Mouse (Mus musculus) left cerebral cortex, postnatal 14 days (tissue): ENCODE measurements around the gene Gpatch3. TPM values are rescaled to one million over a fixed set of nuclear protein-coding genes. Genes with fewer than 3 reads are reported as not detected.

ENCODE experiments used
- DNase-seq, 2 experiments: peaks; one replicate each; pipeline ENCODE4 v3.0.0; 2021 to 2022; ENCODE audit warnings: low spot score in 2 of 2, mixed read lengths in 1 of 2
- intact Hi-C: fragments of 180-260 bp; cut with DNase I; formaldehyde crosslinking; loops from one replicate; pipeline ENCODE4 v1.15.1; 2025
- total RNA-seq, 2 experiments: library from RNA; stranded (reverse); gene quantifications; 2 replicates each; pipeline ENCODE4 v1.2.3; 2021

Gene Gpatch3
- total RNA-seq, 2 experiments from 2014 or later = 9.2 to 9.6 TPM

- DNase-seq = no peak
- intact Hi-C loops = no loop called here
Observed at GRCm38 (mm10) chr4:133613867-133614266, 39.3 kb downstream of the Gpatch3 start.

DNA sequence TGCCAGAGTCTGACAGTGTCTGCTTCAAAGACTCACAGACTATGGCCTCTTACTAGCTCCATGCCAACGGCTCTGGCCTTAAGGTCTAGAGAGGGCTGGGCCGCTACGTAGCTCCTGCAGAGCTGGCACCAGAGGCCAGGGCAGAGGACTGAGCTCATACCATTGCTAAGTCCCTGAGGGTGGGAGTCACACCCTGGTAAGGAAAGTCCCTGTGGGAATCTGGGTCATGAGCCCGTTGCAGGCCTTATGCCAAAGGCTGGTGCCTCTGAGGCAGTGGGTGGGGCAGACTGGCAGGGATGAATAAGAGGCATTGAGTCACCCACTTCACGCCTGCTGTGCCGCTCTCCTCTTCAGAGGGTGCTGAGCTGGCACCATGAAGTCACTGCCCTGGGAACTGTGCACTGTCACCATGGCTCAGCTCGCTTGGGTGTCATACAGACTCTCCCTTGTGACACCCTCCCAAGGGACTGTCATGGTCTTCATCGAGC is 39.8 kb downstream of the Gpatch3 start:
- peak; percentile 61 to 75 for DNase-seq
- intact Hi-C loops = no loop called here

GRCm38 (mm10) chr4:133615416-133615815 is 40.9 kb downstream of the Gpatch3 start:
- DNase-seq = no peak
- intact Hi-C loops = no loop called here

DNA sequence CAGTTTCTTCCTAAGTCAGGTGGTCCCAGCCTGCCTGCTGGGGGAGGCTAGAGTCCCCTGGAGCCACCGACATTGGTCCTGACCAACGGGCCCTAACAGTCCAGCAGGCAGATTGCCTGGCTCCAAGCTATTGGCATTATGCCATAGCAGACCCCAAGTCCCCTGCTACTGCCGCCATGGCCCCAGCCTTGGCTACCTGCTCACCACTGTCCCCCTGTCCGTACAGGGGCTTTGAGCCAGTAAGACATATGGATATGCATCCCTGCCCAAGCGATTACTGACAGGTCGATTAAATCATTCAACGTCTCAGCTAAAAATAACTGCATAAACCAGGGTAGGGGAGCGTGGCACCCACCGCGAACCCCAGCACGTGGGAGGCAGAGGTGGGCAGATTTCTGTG is 43.4 kb downstream of the Gpatch3 start:
- intact Hi-C loops = no loop called here
- no peak for DNase-seq

GRCm38 (mm10) chr4:133619473-133620136 is 45.1 kb downstream of the Gpatch3 start:
- intact Hi-C loops = no loop called here
- no peak for DNase-seq

DNA sequence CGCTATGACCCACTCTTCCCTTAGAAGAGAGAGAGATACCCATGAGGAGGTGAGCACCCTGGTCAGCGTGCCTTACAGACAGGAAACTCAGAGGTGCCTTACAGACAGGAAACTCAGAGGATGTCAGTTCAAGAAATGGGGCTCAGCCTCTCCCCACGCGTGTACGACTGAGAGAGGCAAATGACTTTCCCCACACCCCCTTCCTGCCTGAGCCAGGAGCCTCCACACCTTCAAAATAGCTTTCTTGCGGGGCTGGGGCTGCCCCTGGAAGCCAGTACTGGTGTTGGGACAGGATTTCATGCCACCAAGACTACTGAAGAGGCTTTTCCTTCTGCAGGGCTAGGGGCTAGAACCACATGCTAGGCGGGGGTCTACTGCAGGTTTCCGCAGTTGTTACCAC is 46.1 kb downstream of the Gpatch3 start:
- intact Hi-C loops = no loop called here
- DNase-seq = no peak

DNA sequence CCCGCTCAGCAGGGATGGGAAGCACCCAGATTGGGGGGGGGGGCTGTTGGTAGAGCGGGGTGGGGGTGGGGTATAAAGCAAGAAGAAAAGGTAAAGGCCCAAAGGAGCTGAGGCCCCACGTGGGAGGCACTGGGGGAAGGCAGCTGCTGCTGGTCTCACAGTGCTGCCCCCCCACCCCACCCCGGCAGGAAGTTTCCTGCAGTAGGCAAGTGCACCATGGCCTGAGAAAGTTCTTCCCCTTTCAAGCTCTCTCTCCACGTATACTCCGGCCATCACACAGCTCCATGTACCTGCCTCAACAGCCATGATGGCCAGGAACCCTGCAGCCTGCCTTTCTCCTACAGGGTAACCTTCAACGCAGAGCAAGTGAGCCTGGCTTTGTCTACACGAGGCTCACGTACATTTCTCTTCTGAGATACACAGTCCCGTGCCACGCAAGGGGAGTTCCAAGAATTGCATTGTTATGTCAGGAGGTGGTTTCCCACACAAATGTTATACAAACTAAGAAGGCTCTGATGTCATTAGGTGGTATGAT is 47.7 kb downstream of the Gpatch3 start:
- no peak for DNase-seq
- intact Hi-C loops = no loop called here

- intact Hi-C loops = no loop called here
- no peak for DNase-seq
Observed at GRCm38 (mm10) chr4:133624830-133625229, 50.3 kb downstream of the Gpatch3 start.

DNA sequence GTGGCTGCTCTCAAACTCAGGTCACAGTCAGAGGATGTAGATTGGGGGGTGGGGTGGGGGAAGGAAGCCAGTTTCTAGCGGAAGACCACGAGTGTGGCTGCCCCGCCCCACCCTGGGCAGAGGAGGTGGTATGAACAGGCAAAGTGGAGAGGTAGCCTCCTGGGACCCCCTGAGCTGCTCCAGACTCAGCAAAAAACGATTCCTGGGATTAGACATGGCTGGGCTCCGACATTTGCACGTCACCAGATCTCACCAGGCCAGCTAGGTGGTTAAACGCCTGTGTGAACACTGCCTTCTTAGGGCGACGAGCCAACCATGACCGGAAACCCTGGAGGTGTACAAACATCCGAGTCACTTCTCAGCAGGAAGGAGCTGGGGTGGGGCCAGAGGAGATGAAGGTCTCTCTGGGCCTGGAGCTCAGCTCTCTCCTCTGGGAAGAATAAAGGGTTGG is 51.1 kb downstream of the Gpatch3 start:
- intact Hi-C loops = no loop called here
- no peak for DNase-seq

DNA sequence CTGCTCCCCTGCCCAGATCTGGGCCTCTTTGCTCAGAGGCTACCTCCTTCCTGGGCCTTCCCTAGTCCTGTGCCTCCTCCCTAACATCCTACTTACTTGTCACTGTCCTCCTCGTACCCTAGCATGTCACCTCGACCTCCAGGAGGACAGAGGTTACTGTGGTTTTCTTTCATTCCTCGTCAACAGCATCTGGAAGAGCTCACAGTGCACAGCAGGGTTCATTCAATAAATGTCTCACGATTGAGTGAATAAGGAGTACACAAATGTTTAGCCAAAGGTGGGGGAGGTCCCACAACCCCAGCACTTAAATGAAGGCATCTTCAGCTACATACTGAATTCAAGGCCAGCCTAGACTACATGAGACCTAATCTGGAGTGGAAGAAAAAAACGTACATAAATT is 51.7 kb downstream of the Gpatch3 start:
- intact Hi-C loops = no loop called here
- no peak for DNase-seq

DNA sequence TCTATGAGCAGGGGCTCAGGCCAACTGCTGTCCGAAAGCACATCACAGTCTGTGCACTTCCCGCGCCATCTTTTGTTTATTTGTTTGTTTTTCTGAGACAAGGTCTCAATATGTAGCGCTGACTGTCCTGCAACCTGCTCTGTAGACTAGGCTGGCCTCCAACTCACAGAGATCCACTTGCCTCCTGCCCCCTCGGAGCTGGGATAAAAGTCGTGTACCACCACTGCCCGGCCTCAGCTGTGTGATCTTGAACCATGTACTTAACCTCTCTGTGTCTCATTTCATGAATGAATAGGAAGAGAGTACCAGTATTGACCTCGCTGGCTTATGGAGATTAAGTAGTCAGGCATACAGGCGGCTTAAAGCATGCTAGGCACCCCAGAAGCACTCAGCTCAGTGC is 52.1 kb downstream of the Gpatch3 start:
- DNase-seq = no peak
- intact Hi-C loops = no loop called here

- DNase-seq = no peak
- intact Hi-C loops = no loop called here
Observed at GRCm38 (mm10) chr4:133627039-133627438, 52.5 kb downstream of the Gpatch3 start.

DNA sequence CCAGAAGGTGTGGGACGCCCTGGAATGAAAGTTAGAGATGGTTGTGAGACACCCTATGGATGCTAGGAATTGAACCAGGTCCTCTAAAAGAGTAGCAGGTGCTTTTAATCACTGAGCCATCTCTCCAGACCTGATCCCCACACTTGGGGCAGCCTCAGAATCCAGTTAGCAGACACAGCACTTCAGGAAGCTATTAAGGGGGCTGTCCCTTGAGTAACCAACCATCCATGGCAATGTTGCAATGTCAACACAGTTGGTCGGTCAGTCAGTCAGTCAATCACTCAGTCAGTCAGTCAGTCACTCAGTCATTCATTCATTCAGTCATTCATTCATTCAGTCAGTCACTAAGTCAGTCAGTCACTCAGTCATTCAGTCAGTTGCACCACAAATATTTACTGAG is 54.0 kb downstream of the Gpatch3 start:
- intact Hi-C loops = no loop called here
- DNase-seq = no peak

GRCm38 (mm10) chr4:133629191-133629590 is 54.6 kb downstream of the Gpatch3 start:
- no peak for DNase-seq
- intact Hi-C loops = no loop called here

DNA sequence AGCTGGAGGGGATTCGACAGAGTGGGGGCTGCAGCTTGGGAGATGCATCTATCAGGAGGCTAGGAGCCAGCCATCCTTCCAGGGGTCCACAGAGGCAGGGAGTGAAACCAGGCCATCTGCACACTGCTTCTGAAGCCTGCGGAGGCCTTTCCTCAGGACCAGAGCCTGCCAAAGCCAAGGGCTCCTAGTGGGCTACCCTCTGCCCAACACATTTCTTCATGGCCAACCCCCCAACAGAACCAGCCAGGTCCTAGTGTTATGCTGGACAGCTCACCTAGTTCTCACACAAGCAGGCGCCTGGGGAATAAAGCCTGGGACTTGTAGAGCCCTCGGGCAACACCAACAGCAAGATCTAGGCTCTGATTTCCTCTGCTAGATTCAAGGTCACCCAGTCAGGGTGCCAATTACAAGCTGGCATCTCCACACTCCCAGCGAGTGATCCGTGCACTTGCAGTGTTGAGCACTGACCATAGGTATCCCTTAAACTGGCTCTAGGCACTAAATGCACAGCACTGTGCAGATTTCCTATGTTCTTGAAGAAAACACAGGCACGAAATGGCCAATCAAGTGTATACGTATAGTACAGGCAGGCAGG is 55.9 kb downstream of the Gpatch3 start:
- intact Hi-C loops = loop anchor here (5.0 kb wide), 1 partner anchor 33 kb away; no protein-coding TSS in a partner anchor
- DNase-seq = no peak

DNA sequence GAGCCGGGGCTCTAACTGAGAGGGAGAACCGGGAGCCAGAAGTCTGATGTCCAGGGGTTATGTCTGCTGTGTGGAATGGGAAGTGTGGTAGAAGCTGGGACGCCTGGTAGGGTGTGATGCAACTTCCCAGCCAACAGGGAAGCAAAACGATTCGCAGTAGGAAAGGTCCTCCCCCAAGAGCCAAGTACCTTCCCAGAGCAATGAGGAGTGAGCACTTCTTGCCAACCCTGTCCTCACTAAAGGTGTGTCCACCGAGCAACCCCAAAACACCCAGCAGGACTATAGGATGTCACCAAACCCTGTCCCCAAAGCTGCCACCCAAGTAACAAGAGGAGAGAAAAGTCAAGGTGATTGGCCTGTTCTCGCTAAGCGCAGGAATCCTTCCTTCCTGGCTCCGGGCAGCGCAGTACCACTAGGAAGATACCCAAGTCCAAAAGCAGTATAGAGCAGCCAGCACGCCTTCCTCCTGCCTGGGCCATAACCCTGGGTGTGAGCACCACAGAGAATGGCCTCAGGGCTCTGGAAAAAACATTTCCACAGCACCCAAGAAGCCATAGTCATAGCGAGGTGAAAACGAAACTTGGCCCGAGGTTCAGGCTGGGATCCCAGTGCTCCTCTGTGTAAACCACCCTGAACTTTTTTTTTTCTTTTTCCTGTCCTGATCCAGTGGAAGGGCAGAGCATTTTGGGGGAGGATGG is 56.7 kb downstream of the Gpatch3 start:
- intact Hi-C loops = loop anchor here (5.0 kb wide), 1 partner anchor 34 kb away; no protein-coding TSS in a partner anchor
- no peak for DNase-seq

DNA sequence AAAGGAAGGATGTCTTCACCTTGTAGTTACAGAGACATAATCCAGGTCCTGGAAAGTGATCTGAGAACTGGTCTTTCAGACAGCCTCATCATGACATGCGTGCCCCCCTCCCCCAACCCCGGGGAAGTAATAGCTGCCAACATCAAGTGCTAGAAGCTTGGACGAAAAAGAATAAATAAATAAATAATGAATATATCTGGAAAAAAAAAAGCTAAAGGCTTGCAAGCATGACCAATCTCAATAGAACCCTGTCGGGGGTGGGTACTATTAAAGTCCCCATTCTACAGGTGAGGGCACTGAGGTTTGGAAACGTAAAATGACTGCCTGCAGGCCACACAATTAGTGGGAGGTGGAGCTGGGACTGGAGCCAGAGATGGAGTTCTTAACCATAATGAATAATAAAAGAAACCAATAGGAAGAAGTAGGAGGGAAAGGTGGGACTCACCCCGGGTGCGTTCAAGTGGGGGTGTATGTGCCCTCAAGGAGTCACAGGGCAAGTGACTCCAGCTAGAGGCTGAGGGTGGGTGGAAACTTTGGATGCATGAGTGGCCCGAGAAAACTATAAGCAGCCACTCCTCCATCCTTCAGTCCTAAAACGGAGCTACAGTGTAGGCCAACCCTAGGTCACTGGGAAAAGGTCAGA is 57.3 kb downstream of the Gpatch3 start:
- intact Hi-C loops = loop anchor here (5.0 kb wide), 1 partner anchor 35 kb away; no protein-coding TSS in a partner anchor

DNA sequence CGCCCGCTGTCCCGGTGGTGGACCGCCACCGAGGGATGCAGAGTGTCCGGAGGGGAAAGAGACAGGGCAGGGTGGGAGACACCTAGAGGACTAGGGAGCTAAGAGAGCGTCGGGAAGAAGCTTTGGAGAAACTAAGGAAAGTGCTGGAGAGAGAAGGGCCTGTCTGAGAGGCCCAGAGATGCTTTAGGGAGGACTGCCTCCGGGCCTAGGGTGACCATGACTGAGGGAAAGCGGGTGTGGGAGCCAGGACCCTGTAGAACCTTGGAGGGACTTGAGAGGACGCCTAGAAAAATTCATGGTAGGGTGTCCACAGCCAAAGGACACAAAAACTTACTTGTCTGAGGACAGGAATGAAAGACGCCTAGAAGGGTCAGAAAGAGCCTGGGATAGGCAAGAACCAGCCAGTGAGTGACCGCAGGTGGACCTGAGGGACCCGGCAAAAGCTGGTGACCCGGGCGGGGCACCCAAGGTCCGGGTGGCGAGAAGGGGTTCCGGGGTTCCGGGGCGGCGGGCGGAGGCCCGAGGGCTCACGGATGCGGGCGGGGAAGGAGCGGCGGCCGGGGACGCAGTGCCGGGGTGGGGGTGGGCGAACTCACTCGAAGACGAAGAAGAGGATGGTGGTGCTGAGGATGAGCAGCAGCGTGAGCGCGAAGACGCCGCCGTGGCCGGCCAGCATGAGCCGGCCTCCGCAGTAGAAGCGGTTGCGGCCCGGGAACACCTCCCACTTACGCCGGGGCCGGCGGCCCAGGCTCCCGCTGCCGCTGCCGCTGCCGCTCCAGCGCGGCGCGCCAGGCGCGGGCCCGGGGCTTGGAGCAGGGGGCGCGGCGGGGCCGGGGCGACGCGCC is 58.2 kb downstream of the Gpatch3 start:
- intact Hi-C loops = loop anchor here (5.0 kb wide), 1 partner anchor 35 kb away; no protein-coding TSS in a partner anchor
- DNase-seq = no peak

More for the DNA sequence above, 57.3 kb downstream of the Gpatch3 start:
- no peak for DNase-seq
